Mouse (Mus musculus) left cerebral cortex, adult 2 months (tissue): ENCODE results near the gene 1700037H04Rik. TPM values are rescaled to one million over a fixed set of nuclear protein-coding genes. Genes with fewer than 3 reads are reported as not detected.

ENCODE experiments used
- DNase-seq, 2 experiments: peaks; one replicate each; pipeline ENCODE4 v3.0.0; 2021 to 2022; ENCODE audit warnings: low spot score in 2 of 2, mixed read lengths in 1 of 2; ENCODE audit errors: extremely low spot score in 1 of 2
- H3K27ac ChIP-seq: fragments of 200-600 bp; 2 replicates; pipeline ENCODE4 v1.8.1; 2022
- H3K4me3 ChIP-seq: fragments of 200-600 bp; 2 replicates; pipeline ENCODE4 v1.8.1; 2022
- CTCF ChIP-seq: fragments of 200-600 bp; IDR thresholded peaks from 2 replicates; pipeline ENCODE4 v1.8.1; 2022; ENCODE audit warnings: antibody characterized with exemption, mild to moderate bottlenecking, moderate library complexity
- intact Hi-C: fragments of 180-260 bp; cut with DNase I; formaldehyde crosslinking; loops from one replicate; pipeline ENCODE4 v1.15.1; 2025
- total RNA-seq, 2 experiments: library from RNA; stranded (reverse); gene quantifications; 2 replicates each; pipeline ENCODE4 v1.2.3; 2021

Gene 1700037H04Rik
- total RNA-seq, 2 experiments from 2014 or later: 63.7 to 76.7 TPM

DNA sequence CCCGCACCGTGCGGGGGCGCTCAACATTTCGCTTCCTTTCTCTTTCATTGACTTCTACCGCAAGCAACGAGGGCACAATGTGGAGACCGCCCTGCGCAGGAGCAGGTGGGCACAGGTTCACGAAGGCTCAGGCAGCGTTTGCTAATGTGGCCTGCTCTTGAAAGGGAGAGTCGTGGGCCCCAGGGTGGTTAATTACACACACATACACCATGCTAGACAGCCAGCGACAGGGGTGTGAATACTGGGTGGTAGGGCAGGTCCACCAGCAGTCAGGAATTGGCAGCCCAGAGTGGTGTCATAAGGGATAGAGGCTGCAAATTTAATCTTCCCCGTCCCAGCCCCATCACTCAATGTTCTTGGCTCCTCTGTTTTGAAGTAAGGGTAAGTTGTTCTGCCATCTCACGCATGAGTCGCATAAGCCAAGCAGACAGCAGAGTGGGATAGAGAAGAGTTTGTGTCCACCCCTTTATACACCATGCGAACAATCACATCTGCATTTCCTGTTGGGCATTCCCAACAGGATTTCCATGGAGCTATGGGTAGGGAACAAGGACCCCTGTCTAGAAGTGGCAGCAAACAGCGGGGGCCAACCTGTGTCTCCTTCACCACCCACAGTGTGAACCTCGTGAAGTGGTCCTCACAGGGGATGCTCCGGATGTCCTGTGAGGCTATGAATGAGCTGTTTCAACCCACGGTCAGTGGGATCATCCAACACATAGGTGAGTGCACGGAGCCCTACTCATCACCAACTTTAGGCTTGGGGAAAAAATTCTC, 16.7 kb downstream of the 1700037H04Rik start:
- DNase-seq: no peak
- Histone ChIP-seq H3K27ac (no peak overlapping the region), H3K4me3 (no peak overlapping the region)
- TF ChIP-seq CTCF: no peak
- intact Hi-C loops: loop anchor here (2.0 kb wide), 1 partner anchor 48 kb away; no protein-coding TSS in a partner anchor

DNA sequence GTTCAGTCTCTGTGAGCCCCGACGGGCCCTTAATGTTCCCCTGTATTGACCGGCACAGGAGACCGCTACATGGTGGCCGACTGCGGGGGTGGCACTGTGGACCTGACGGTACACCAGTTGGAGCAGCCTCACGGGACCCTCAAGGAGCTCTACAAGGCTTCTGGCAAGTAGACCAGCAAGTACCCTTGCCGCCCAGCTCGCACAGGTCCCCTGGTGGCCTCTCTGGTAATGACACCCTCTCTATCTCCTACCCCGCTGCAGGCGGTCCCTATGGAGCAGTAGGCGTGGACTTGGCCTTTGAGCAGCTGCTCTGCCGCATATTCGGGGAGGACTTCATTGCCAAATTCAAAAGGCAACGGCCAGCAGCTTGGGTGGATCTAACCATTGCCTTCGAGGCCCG, 17.3 kb downstream of the 1700037H04Rik start:
- H3K27ac ChIP-seq: no peak overlapping the region
- H3K4me3 ChIP-seq: no peak overlapping the region
- intact Hi-C loops: loop anchor here (2.0 kb wide), 1 partner anchor 48 kb away; no protein-coding TSS in a partner anchor
- DNase-seq: peak; percentile 44 to 54
- peak; percentile 77 for TF ChIP-seq CTCF

DNA sequence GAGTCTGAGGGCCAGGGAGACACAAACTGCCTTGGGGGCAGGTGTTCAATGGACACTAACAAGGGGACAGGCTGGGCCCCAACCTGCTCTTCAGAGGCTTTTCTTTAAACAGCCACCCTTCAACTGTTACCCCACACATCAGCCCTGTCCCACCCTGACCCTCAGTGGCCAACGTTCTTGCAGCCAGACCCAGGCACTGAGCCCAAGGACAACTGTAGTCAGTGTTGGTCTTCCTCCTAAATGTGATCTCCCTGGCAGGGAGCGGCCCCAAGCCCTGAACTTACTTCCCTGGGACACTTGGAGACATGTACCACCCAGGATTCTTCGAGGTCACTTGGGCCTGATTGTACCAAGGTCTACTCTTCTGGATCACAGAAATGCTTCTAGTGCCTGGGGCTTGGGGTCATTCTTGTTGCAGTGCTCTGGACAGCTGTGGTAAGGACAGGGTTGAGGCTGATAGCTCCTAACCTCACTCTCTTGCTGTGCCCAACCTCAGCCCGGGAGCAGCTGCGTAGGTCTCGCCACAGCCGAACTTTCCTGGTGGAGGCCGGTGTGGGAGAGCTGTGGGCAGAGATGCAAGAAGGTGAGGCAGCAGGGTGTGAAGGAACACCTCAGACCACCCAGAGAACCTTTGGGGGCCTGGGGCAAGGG, 18.4 kb downstream of the 1700037H04Rik start:
- intact Hi-C loops: no loop called here
- TF ChIP-seq CTCF: no peak
- Histone ChIP-seq H3K27ac (no peak overlapping the region), H3K4me3 (no peak overlapping the region)
- DNase-seq: no peak

DNA sequence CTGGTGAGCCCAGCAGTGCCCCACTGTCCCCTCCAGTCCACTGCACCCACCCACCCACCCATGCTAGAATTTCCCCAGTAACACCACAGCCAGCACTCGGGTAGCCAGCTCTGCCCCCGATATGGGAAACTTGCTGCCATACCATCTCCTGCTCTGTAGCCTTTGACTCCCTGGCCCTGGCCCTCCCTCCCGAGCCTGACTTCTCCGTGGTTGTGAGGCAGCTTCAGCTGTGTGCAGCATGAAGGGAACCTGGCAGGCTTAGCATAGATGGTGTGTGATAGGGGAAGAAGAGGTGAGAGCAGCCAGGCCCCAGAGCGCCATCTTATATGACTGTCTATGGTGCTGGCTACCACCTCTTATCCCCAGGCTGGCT, 19.4 kb downstream of the 1700037H04Rik start:
- intact Hi-C loops: no loop called here
- no peak for TF ChIP-seq CTCF
- 0 out of 2 replicates have a peak overlapping the region, but pooled peaks have one; percentile 28 for H3K27ac ChIP-seq
- DNase-seq: no peak
- no peak overlapping the region for H3K4me3 ChIP-seq

DNA sequence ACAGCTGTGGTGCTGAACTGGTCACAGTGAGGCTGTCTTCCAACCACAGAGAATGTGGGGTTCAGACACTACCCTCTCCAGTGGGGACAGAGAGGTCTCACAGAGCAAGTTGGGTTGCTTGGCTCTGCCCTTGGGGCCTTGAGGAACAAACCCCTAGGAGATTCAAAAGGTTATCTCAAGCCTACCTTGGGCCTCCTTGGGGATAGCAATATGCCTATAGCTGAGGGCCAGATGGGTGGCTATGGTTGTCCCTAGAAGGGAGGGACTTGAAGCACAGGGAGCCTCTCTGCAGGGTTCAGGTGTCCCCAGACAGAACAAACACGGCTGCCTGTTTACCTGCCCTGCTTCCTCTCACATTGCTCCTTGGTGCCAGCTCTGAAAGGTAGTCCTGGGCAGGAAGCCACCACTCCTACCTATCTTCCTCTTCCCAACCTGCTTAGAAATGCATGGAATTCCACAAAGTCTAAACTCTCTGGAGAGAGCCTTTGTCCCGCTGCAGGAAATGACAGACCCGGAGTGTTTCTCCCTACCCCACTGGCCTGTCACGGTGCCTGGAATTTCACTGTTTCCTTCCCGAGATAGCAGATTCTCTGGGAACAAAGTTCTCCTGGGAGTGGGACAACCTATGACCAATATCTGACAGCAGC, 19.9 kb downstream of the 1700037H04Rik start:
- no peak for DNase-seq
- no peak overlapping the region for H3K4me3 ChIP-seq
- no peak for TF ChIP-seq CTCF
- intact Hi-C loops: no loop called here
- H3K27ac ChIP-seq: no peak overlapping the region

DNA sequence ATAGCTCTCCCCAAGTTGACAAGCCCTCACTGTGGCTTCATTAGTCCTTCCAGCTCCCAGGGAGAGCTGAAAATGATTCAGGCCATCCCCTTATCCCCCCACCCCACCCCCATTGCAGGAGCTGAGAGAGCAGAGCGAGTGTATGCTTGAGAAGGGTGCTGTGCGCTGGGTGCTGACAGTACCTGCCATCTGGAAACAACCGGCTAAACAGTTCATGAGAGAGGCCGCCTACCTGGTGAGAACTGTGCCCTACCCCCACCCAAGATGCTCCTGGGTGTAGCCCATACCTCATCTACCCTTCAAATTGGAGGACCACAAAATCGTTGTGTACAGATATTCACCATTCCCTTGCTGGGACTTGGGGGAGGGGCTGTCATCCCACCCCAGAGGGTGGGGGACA, 20.6 kb downstream of the 1700037H04Rik start:
- no peak overlapping the region for H3K4me3 ChIP-seq
- TF ChIP-seq CTCF: no peak
- DNase-seq: peak in 1 of 2 experiments; percentile 4
- intact Hi-C loops: no loop called here
- no peak overlapping the region for H3K27ac ChIP-seq

DNA sequence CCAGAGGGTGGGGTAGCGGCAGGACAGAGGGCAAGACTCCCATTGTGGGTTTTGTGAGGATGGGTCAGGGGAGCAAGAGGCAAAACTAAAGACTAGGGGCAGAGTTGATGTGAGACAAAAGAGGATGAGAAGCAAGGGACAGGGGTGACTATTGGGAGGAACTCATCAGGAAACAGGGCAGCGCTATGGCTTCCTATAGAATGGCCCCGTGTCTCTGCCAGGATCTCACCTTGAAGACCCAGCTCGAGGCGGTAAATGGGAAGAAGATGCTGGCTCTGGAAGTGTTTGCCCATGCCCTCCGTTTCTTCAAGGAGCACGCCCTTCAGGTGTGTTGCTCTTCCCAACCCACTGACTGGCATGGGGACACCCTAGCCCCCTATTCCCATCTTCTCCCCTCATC, 21.1 kb downstream of the 1700037H04Rik start:
- intact Hi-C loops: no loop called here
- TF ChIP-seq CTCF: no peak
- DNase-seq: peak in 1 of 2 experiments; percentile 4
- Histone ChIP-seq H3K27ac (no peak overlapping the region), H3K4me3 (no peak overlapping the region)

DNA sequence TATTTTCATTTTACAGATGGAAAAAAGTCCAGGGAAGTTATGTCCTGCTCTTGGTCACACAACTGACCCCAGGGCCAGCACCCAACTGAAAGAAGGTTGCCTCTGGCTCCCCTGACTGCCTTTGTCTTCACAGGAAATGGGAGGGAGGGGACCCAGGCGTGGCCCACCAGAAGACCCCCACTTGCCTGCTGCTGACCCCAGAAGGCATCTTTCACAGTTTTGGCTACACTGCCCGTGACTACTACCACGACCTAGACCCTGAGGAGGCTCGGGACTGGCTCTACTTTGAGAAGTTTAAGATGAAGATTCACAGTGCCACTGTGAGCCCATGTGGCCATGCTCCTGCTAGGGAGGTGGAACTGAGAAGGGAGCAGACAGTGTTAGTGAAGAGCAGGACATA, 21.6 kb downstream of the 1700037H04Rik start:
- no peak overlapping the region for H3K4me3 ChIP-seq
- no peak for TF ChIP-seq CTCF
- no peak overlapping the region for H3K27ac ChIP-seq
- intact Hi-C loops: no loop called here
- DNase-seq: peak in 1 of 2 experiments; percentile 8

DNA sequence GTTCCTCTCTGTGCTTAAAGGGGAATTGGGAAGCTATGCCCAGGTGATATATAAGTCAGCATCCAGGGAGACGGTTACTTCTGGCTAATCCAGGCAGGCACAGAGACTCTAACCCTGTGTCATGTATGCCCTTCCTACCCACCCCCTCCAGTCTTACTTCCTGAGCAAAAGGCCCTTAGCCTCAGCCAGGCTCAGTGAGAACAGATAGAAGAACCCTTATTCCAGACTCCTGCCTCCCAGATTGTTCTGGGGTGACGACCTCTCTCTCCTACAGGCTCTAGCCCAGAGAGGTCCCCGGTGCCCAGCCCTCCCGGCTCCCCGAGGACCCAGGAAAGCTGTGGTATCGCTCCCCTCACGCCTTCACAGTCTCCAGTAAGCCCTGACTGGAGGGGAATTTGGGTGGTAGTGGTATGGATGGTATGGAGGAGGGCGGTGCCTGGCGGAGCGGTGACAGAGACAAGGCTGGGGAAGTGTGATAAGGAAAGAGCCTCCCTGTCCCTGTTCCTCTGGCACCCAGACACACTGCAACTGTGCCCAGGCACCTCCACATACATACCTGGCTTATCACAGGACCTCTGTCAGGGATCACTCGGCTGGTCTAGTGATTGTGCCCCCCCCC, 24.3 kb downstream of the 1700037H04Rik start:
- H3K27ac ChIP-seq: no peak overlapping the region
- no peak for DNase-seq
- no peak for TF ChIP-seq CTCF
- H3K4me3 ChIP-seq: no peak overlapping the region
- intact Hi-C loops: no loop called here

DNA sequence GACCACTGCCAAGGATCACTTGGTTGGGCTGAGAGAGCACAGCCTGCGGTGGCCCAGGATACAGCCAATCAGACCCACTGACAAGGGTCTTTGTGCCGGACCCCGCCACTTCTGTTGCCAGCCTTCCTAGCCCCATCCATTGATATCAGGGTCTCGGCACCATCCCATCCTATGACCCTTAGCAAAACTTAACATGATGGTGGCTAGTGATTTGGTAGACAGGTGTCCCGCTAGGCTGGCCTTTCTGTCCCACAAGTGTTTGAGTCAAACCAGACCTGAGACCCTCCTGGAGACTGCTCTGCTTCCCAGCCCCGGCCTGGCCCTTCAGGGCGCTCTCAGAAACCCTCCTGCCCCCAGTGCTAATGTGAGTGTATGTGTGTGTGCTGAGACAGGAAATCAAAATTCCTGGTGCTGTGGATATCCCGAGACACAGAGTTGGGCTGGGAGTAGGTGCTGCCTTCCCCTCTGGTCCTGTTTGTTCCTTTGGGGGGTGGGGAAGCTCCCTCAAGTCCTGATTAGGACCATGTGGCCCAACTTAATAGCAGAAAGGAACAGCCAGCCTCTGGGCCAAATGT, 25.0 kb downstream of the 1700037H04Rik start:
- Histone ChIP-seq H3K4me3 (no peak overlapping the region), H3K27ac (peak overlapping the region; percentile 40; the same call in 1 of the 2 replicates)
- TF ChIP-seq CTCF: no peak
- intact Hi-C loops: no loop called here
- DNase-seq: no peak

DNA sequence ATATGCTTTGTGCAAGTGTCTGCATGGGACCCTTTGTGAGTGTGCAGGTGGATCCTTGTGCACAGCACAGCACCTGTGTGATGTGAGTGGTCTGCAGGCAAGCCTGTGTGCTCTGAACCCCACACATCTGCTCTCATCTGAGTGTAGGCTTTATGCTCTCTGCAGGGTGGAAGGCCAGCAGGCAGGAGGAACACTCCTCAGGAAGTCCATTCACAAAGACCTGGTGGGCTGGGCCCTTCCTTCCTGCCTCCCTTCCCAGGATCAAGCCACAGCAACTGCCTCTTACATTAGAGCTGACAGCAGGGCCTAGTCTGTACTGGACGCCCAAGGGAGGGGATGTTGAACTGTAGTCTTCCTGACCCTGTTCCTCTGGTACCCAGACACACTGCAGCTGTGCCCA, 25.5 kb downstream of the 1700037H04Rik start:
- no peak overlapping the region for H3K4me3 ChIP-seq
- H3K27ac ChIP-seq: peak overlapping the region; percentile 40; the same call in 1 of the 2 replicates
- TF ChIP-seq CTCF: no peak
- intact Hi-C loops: no loop called here
- DNase-seq: no peak
